Mouse (Mus musculus): ENCODE measurements at regions not wholly inside any gene's neighbourhood (a gene's known extent, or its start where the extent isn't known, plus 50 kb on each side); places are given as distances from the start of the nearest gene placed in this dataset.

DNA sequence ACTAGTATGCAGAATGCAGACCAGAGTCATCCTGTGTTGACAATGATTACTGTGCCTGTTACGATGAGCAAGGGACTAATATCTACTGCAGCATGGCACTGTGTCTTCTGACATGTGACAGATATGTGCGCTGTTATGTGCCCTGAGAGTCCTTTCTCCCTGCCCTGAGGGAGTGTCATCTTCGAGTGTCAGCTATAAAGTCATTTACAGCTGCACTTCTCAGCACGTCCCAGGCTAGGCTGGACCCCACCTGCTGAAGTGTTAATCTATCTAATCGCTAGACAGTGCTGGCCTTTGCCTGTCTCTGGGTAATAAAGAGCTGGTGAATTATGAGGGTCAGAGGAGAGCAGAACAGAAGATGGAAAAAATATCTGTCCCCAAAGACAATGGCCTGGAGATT, 337.7 kb downstream of the Prdm2 start:
- no peak for ATAC-seq (replicated peaks; ENCODE audit: low FRiP score, low TSS enrichment, poor library complexity, severe bottlenecking)

DNA sequence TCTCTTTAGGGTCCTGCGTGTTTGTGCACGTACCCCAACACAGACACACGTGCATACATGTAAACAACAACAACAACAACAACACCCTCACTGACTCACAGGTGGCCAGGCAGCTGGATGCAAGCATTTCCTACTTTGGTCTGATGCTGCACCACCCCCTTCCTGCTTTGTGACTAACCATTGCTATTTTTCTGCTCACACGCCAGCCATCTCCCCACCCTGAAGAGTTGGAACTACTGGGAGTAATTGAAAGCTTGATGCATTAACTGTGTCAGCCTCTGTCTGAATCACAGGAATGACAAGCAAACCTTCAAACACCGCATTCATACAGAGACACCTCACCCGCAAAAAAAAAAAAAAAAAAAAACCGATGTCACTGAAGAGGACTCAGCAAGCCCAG, 346.5 kb downstream of the Prdm2 start:
- no peak for ATAC-seq (replicated peaks; ENCODE audit: low FRiP score, low TSS enrichment, poor library complexity, severe bottlenecking)

DNA sequence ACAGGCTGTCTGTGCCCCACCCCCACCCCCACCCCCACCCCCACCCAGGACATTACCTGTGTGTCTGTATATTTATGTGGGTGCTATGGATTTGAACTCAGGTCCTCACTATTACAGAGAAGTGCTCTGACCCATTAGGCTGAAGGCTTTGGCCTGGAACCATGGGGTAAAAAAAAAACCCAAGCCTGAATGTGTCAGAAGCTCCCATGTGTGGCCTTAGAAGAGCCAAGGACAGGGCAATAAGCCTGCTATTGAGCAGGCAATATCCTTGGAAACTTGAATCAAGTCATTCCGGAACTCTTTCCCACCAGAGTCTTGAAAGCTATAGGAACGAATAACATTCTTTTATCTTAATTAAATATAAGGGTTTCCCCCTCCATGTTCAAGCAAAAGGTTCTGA, 347.2 kb downstream of the Prdm2 start:
- ATAC-seq (replicated peaks; ENCODE audit: low FRiP score, low TSS enrichment, poor library complexity, severe bottlenecking), result no peak

DNA sequence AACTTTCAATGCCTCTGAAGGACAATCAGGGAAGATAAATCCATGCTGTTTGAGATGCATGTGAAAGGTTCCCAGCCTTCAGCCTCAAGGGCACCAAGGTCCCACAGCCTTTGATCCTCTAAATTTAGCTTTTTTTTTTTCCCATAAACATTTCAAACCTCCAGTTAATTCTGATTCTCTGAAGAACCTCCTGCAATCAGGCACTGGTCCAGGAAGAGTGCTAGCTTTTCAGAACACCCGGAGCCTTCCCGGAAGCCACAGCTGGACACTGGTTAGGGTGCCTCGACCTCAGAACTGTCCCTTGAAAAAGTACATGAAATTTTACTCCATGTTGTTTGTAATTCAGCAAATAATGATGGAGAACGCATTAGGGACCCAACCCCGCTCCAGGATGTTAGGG, 348.9 kb downstream of the Prdm2 start:
- ATAC-seq (replicated peaks; ENCODE audit: low FRiP score, low TSS enrichment, poor library complexity, severe bottlenecking), result no peak

DNA sequence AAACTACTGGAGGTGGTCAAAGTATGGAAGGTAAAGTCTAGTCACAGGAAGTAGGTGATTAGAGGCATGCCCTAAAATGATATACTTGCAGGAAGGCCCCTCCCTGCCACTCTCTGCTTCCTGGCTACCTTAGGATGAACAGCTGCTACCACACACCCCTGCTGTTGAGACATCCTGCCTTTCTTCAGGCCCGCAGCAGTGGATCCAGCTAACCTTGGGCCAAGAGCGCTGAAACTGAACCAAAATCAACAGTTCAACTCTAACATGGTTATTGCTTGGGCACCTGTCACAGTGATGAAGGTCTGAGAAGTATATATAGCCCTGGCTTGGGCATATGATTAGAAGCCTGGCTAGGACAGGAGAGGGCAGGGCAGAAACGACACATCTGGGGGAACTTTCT, 352.4 kb downstream of the Prdm2 start:
- ATAC-seq (replicated peaks; ENCODE audit: low FRiP score, low TSS enrichment, poor library complexity, severe bottlenecking), result no peak

DNA sequence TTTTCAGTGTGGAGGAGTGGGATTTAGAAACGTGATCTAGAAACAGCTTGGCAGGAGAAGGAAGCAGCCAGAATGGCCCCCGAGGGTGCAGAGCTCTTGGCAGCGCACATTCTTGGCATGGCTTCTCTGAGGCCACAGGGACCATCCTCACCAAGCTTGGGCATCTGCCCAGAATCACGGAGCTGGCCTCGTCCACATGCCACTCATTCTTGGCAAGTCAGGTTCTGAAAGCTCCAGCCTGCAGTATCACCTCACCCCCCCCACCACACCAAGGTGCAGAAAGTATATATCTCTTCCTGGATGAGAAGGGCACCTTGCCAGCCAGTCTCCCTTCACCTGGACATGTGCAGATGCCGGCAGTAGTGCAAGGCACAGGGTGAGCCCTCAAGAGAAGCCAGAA, 356.2 kb downstream of the Prdm2 start:
- ATAC-seq (replicated peaks; ENCODE audit: low FRiP score, low TSS enrichment, poor library complexity, severe bottlenecking), result no peak

DNA sequence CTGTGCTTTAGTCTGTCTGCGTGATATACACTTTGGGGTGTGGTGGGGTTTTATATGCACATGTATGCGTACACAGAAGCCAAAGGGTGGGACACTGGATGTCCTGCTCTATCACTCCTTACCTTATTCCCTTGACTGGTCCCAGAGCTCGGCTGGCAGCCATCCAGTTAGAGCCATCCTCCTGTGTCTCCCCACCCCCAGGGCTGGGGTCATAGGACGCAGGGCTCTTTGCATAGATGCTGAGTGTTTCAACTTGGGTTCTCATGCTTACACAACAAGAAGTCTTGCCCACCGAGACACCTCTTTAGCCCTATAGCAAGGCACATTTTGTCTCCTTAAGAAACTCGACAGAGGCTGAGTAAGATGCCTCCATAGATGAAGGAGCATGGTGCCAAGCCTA, 357.2 kb downstream of the Prdm2 start:
- ATAC-seq (replicated peaks; ENCODE audit: low FRiP score, low TSS enrichment, poor library complexity, severe bottlenecking), result no peak

DNA sequence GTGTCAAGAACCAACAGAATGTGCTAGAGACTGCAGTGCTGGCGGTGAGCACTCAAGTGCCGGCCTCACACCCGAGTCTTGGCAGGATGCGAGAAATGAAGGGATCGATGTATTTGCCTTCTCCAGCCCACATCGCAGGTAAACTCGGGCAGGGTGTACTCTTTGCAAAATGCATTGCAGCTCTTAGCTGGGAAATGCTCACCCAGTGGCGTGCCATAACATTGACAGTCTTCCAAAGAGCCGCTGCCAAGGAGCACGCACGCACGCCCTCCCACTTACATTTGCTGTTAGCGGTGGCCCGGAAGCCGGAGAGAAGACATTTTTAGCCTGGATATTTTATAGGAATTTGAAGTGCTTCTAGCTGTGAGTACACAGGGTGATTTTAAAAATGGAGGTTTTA, 358.9 kb downstream of the Prdm2 start:
- ATAC-seq (replicated peaks; ENCODE audit: low FRiP score, low TSS enrichment, poor library complexity, severe bottlenecking), result no peak

DNA sequence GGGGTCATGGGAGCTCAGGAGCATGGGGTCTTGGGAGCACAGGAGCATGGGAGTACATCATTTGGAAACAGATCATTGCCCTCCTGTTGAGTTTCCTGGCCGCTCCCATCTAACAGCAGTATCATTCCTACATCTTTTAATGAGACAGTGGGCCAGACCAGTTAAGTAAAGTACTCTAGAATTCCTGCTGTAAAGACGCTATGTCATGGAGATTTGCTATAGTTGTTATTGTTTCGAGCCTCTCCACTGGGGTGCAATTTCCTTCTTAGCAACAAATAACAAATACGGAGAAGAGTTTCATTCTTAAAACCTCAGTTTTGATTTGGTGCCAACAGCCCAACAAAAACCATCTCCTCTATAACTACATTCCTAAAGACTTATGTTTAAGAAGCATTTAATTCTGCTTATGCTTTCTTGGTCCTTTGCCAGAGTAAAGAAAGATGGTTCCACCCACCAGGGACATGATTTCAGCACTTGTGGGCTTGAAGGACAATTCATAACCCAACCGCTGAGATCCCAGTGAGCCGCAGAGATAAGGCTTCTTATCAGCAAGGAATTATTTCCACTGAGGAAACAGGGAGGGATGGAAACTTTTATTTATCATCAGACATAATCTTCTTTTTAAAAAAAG, 367.6 kb downstream of the Prdm2 start:
- no peak for ATAC-seq (replicated peaks; ENCODE audit: low FRiP score, low TSS enrichment, poor library complexity, severe bottlenecking)

DNA sequence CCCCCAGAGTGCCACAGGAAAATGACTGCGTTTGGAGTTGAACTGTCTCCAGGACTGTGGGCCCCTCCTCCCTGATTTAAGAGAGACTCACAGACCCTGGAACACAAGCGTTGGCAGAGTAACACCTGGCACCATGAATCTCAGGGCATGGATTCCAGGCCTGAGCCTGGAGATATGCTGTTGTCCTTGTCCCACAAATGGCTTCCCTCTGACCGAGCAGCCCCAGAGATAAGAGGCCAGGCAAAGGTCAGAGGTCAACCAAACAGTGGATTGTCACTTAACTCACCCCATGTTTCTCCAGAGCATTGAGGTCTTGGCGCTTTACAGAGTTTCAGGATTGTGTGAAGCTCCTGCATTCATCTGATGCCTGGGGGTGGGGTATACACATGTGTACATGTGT, 373.3 kb downstream of the Prdm2 start:
- ATAC-seq (replicated peaks; ENCODE audit: low FRiP score, low TSS enrichment, poor library complexity, severe bottlenecking), result no peak

DNA sequence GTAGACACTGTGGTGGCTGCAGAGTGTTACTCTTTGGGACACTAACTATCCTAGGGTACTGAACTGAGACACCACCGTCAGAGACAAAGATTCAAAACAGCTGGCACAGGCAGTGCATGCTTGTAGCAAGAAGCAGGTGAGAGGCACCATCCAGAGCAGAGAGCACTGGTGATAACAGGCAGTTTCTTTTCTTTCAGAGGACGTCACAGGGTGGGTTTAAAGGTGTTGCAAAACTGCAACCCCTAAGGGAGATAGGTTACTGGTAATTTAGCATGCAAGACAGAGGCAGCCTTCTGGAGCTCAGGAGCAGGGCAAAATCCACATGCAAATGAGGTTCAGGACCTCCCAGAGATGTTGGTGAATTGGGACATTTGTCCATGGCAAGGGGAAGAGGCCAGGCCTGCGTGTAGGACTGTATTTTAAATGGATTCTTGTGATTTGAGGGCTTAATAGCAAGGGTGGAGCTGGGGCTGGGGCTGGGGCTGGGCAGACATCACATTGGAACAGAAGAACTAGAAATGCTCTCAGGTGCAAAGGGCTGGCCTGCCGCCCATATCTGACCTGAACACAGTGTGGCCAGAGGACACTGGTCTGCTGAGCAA, 374.3 kb downstream of the Prdm2 start:
- no peak for ATAC-seq (replicated peaks; ENCODE audit: low FRiP score, low TSS enrichment, poor library complexity, severe bottlenecking)

DNA sequence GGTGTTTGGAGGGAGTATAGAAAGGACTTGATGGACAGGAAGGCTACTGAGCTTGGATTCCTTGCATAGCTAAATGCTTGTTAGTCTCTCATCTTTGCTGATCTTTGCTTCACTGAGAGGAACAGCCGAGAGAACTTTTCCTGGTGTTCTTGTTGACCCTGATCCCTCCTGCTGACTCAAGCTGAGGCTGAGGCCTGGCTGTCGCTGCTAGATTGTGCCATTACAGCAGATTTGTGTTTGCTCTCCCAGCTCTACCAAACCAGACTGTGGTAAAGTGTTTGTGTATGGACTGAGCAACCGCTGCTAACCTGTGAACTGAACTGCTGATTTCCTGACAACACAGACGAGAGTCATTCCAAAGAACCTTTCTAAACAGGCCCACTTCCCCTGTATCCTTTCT, 375.2 kb downstream of the Prdm2 start:
- ATAC-seq (replicated peaks; ENCODE audit: low FRiP score, low TSS enrichment, poor library complexity, severe bottlenecking), result no peak

DNA sequence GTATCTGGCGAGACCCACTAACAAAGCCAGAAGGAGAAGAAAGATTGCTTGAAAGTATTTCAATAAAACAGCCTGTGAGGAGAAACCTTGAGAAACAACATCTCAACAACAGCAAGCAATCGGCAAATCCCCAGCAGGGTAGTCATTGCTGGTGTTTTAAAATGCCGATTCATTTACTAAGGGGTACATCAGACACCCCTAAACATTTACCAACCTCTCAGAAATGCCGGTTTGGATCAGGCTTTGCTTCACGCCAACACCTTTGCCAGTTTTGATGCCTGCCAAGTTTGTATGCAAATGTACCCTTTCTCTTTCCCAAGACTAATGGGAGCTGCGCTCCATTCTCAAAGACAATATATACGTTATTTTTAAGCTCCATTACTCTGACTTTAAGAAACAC, 383.1 kb downstream of the Prdm2 start:
- ATAC-seq (replicated peaks; ENCODE audit: low FRiP score, low TSS enrichment, poor library complexity, severe bottlenecking), result no peak

DNA sequence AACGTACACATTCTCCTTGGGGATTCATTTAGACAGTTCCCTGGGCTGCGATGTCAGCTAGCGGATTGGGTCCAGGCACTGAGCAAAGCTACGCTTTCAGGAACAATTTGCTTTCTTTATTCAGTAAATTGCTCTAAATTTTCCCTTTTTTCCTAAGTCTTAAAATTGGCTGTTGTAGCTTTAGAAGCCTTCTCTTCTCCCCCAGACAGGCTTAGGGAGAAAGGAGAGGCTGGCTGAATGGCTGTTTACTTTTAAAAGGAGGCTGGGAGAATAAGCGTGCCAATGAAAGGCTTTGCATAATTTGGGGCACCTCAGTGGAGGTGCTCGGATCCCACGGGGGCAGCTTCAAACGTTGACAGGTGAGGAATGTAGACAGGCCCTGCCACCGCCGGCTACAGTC, 383.8 kb downstream of the Prdm2 start:
- no peak for ATAC-seq (replicated peaks; ENCODE audit: low FRiP score, low TSS enrichment, poor library complexity, severe bottlenecking)

DNA sequence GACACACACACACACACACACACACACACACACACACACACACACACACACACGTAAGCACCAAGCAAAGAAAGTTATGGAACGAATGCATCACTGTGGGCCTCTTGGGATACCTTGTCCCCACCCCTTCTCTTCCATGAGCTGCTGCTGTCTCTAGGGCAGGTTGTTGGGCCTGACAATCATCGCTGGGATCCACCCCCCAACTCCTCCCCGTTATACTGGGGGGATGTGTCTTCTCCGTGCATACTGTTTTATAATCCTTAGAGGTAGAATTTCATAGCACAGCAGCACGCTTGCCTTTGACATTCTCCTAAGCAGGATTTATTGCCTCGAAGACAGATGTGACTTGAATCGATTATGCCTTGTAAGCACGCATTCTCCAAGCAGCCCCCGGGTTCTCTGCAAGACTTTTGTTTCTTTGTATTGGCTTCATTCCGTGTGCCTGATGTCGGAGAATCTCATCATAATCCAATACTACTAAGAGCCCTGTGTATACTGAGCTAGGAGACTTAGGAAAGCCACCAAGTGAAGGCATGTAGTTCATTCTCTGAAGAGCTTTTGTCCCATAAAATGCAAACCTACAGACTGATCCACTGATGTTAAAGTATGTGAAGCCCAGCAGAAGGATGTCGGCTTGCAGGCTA, 386.4 kb downstream of the Prdm2 start:
- no peak for ATAC-seq (replicated peaks; ENCODE audit: low FRiP score, low TSS enrichment, poor library complexity, severe bottlenecking)

DNA sequence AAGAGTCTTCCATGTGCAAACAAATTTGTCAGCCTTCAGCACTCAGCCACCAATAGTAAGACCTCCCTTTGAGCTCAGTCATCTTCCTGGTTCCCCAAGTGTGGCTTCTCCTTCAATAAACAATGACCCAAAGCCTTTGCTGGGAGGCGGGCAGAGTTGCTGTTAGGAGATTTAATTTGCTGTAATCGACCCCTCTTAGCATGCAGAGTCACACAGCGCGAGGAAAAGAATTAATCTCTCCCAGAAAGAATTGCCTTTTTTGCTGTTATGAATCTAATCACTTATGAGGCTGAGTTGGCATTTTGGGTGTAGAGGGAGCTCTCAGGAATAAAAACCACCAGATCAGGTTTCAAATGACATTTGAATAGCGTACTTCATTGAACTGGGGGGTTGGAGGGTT, 387.0 kb downstream of the Prdm2 start:
- no peak for ATAC-seq (replicated peaks; ENCODE audit: low FRiP score, low TSS enrichment, poor library complexity, severe bottlenecking)

DNA sequence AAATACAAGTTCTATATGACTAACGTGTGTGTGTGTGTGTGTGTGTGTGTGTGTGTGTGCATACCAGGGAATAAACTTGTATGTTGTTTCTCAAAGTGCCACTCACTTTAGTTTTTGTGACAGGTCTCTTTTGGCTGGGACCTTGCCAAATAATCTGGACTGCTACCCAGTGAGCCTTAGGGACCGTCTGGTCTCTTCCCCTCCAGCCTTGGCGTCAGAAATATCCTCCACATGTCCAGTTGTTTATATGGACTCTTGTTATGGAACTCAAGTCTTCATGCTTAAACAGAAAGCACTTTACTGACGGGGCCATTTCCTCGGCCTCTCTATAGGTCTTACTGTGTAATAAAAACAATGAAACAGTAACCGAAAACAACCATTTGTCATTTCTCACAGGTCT, 394.4 kb downstream of the Prdm2 start:
- ATAC-seq (replicated peaks; ENCODE audit: low FRiP score, low TSS enrichment, poor library complexity, severe bottlenecking), result no peak

DNA sequence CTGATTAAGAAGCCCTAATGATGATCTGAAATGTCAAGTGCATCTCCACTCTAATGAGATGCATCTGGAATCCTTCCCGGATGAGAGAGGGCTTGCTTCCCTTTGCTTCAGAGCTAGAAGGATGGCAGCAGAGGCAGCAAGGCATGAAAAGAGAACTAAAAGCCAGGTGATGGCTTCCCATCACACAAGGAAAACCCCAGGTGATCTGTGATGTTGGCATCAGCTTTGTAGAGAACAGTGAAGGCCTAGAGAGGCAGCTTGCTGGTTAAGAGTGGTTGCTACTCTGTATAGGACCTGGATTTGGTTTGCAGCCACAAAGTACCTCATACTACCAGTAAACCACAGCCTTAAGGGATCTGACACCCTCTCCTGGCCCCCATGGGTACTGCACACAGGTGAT, 395.8 kb downstream of the Prdm2 start:
- no peak for ATAC-seq (replicated peaks; ENCODE audit: low FRiP score, low TSS enrichment, poor library complexity, severe bottlenecking)

DNA sequence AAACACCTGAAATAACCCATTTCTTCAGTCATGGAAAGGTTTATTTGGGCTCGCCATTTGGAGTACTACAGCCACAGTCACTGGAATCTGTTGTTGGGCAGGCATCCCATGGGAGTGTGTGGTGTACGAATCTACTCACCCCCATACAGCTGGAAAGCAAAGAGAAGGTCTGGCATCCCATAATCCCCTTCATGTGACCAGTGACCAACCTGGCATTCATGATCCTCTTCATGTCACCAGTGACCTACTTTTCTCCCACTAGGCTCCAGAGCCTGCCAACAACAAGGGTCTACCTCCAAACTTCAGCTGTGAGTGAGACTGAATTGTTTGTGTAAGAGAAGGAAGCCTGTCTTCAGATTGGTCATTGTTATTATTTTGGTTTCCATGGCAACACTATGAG, 409.0 kb downstream of the Prdm2 start:
- ATAC-seq (replicated peaks; ENCODE audit: low FRiP score, low TSS enrichment, poor library complexity, severe bottlenecking), result no peak

DNA sequence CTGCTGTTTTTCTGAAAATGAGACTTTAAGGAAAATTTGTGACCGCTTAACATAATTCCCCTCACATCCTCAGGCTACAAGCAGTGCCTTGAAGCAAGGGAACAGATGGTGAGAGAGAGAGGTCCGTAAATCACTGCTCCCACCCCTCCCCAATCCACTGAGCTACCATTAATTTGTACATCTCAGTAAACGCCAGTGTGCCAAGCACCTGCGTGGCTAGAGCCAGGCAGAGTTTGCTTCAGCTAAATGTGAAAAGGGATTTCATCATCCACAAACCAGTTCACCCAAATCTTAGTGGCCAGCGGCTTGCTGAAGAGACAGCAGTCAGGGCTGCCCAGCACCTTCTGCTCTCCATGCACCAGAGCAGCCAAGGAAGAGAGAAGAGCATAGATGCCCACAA, 413.5 kb downstream of the Prdm2 start:
- no peak for ATAC-seq (replicated peaks; ENCODE audit: low FRiP score, low TSS enrichment, poor library complexity, severe bottlenecking)

DNA sequence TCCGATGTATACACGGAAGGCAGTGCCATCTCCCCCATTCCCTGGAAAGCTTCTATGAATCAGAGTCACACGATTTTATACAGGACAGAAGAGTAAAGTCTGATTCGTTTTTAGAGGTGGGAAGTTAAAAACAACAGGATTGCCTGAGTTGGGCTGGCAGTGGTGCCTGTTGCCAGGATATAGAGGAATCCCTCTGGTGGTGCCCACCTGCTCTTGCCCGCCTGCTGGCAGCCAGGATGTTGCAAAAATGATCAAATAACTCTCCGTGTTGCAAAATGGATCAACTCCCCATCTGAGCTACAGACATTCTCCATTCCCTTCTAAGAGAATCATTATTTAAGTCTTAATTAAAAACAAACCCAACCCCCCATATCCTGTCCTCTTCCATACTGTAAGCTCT, 414.0 kb downstream of the Prdm2 start:
- ATAC-seq (replicated peaks; ENCODE audit: low FRiP score, low TSS enrichment, poor library complexity, severe bottlenecking), result no peak

DNA sequence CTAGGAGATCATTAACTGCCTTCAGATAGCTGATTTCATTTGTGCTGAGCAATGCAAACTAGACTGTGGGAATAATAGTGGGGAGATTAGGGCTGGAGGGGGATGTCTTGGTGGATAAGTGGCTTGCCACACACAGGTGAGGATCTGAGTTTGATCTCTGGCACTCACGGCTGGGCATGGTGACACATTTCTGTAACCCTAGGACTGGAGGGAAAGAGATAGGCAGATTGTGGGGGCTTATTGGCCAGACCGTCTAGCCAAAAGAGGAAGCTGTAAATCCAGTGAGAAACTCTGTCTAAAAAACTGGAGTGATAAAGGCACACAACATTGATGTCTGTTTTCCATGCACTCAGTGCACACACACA, 420.2 kb downstream of the Prdm2 start:
- ATAC-seq (replicated peaks; ENCODE audit: low FRiP score, low TSS enrichment, poor library complexity, severe bottlenecking), result no peak
